Mouse (Mus musculus) urinary bladder, adult 2 months (tissue): Measurements from ENCODE around the gene Olfr59. TPM values are rescaled to one million over a fixed set of nuclear protein-coding genes. Genes with fewer than 3 reads are reported as not detected.

ENCODE experiments used
- DNase-seq: peaks from one replicate; pipeline ENCODE4 v3.0.0; 2022; ENCODE audit warnings: low spot score
- polyA plus RNA-seq: library from polyadenylated mRNA; depleted of rRNA; stranded (reverse); fragments of >200 nt; gene quantifications from 2 replicates; pipeline ENCODE4 v1.2.3, GENCODE M21; 2012; rRNA removed

Olfr59 gene
- polyA plus RNA-seq, result not detected in 2 replicates

DNA sequence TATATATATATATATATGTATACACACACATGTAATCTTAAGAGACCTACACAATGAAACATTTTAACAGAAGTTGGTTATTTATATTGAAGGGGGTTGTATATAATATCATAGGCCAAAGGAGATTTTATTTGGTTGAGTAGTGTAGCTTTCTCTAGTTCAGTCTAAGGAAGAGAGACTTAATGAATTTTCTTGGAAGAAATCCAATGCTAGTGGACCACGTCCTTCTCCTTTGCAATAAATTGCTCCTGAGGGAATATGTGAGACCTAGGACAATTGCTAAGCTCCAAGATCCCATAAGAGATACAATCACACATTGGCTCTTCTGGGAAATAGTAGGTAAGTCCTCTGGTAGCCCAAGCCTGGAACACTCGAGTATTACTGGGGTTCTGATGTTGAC, at the start of gene Olfr59:
TSS of gene Olfr59 (plus strand) at position 301 of the 400 bp plus-strand sequence.
- DNase-seq, result no peak

GRCm38 (mm10) chr11:74241201-74241600, 42.3 kb upstream of the Olfr59 start:
- DNase-seq, result no peak

DNA sequence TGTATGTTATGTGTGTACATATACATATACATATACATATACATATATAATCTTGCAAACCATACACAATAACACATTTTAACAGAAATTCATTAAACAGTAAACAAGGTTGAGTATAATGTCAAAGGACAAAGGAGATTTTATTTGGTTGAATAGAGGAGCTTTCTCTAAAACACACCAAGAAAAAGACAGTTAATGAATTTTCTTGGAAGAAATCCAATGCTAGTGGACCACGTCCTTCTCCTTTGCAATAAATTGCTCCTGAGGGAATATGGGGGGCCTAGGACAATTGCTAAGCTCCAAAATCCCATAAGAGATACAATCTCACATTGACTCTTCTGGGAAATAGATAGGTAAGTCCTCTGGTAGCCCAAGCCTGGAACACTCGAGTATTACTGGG, 24.0 kb upstream of the Olfr59 start, which contains the start of gene Olfr406:
TSS of gene Olfr406 (plus strand) at position 301 of the 400 bp plus-strand sequence.
- DNase-seq, result no peak

GRCm38 (mm10) chr11:74287256-74287655, 3.7 kb downstream of the Olfr59 start:
- DNase-seq, result no peak

DNA sequence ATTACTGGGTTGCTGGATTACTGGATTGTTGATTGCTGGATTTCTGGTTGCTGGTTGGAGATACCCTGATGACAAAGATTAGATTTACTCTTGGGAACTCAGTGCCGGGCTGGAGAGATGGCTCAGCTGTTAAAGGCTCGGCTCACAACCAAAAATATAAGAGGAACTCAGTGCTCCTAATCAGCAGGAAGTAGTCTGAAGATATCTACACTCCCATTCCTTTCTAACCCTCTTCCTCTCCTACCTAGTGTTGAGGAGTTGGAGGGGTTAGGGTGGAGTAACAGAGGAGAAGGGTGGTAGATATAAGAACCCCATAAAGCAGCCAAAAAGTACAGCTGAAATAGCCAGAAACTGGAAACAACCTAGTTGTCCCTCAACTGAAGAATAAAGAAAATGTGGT, 42.5 kb downstream of the Olfr59 start:
- no peak for DNase-seq

GRCm38 (mm10) chr11:74328781-74329180, 45.2 kb downstream of the Olfr59 start:
- DNase-seq, result no peak

- no peak for DNase-seq
Observed at GRCm38 (mm10) chr11:74337931-74338330, 54.4 kb downstream of the Olfr59 start, which contains the start of gene Olfr410. Gene Olfr410, minus strand, starts transcription at chr11:74338031.

Other genes with a start within 250 kb of the Olfr59 start
- gene Olfr139, start 227.2 kb upstream of the Olfr59 start, polyA plus RNA-seq, result not detected in 2 replicates
- not detected in 2 replicates for gene Olfr399, start 227.1 kb upstream of the Olfr59 start, polyA plus RNA-seq
- gene Zfp616, start 213.8 kb upstream of the Olfr59 start, polyA plus RNA-seq, result not detected in 2 replicates
- gene Olfr401, start 170.0 kb upstream of the Olfr59 start, polyA plus RNA-seq, result not detected in 2 replicates
- gene Olfr402, start 130.2 kb upstream of the Olfr59 start, polyA plus RNA-seq, result not detected in 2 replicates
- not detected in 2 replicates for gene Olfr403, start 97.5 kb upstream of the Olfr59 start, polyA plus RNA-seq
- not detected in 2 replicates for gene Olfr43, start 72.4 kb upstream of the Olfr59 start, polyA plus RNA-seq
- gene Olfr406, start 23.9 kb upstream of the Olfr59 start, polyA plus RNA-seq, result not detected in 2 replicates
- not detected in 2 replicates for gene Olfr410, start 54.3 kb downstream of the Olfr59 start, polyA plus RNA-seq
- not detected in 2 replicates for gene Olfr411, start 68.9 kb downstream of the Olfr59 start, polyA plus RNA-seq
- gene Olfr412, start 78.3 kb downstream of the Olfr59 start, polyA plus RNA-seq, result not detected in 2 replicates